Mouse (Mus musculus) forebrain, embryonic 13.5 days (tissue): ENCODE measurements at regions not wholly inside any gene's neighbourhood (a gene's known extent, or its start where the extent isn't known, plus 50 kb on each side); places are given as distances from the start of the nearest gene placed in this dataset.
"Not testable (repeated sequence)": the region's sequence is repeated elsewhere in the genome, so short reads cannot be mapped to it uniquely, and the experiment has no call there.

Source experiments
- ATAC-seq: fragments of 200-750 bp; cut with Nextera tagmentation; 2 replicates; pipeline ENCODE4 v1.8.0; 2017
- H3K27ac ChIP-seq: fragments of 300-500 bp; sonication (generic); 2 replicates; pipeline ENCODE4 v1.5.1; 2015; ENCODE audit warnings: inconsistent platforms, mild to moderate bottlenecking, moderate library complexity
- H3K27me3 ChIP-seq: fragments of 300-500 bp; sonication (generic); 2 replicates; pipeline ENCODE4 v1.6.1; 2015; ENCODE audit warnings: mild to moderate bottlenecking, inconsistent platforms
- H3K36me3 ChIP-seq: fragments of 300-500 bp; sonication (generic); 2 replicates; pipeline ENCODE4 v1.6.1; 2015; ENCODE audit warnings: mild to moderate bottlenecking, inconsistent platforms; ENCODE audit not compliant: poor library complexity, severe bottlenecking
- H3K4me1 ChIP-seq: fragments of 300-500 bp; sonication (generic); 2 replicates; pipeline ENCODE4 v1.6.1; 2015; ENCODE audit warnings: inconsistent platforms
- H3K4me2 ChIP-seq: fragments of 300-500 bp; sonication (generic); 2 replicates; pipeline ENCODE4 v1.6.1; 2015; ENCODE audit warnings: inconsistent platforms, mild to moderate bottlenecking, moderate library complexity
- H3K4me3 ChIP-seq: fragments of 300-500 bp; sonication (generic); 2 replicates; pipeline ENCODE4 v1.5.1; 2015; ENCODE audit warnings: mild to moderate bottlenecking, inconsistent platforms
- H3K9ac ChIP-seq: fragments of 300-500 bp; sonication (generic); 2 replicates; pipeline ENCODE4 v1.6.1; 2015; ENCODE audit warnings: mild to moderate bottlenecking, inconsistent platforms
- H3K9me3 ChIP-seq: fragments of 300-500 bp; sonication (generic); replicated peaks from 2 replicates; pipeline ENCODE4 v1.6.1; 2016; ENCODE audit warnings: inconsistent platforms
- WGBS: fragments of 180-500 bp; shearing (Covaris S2); methylation state at CpG from one replicate; pipeline ENCODE4 v1.1.7; 2015; 5-methylcytosine and 5-hydroxymethylcytosine counted together

DNA sequence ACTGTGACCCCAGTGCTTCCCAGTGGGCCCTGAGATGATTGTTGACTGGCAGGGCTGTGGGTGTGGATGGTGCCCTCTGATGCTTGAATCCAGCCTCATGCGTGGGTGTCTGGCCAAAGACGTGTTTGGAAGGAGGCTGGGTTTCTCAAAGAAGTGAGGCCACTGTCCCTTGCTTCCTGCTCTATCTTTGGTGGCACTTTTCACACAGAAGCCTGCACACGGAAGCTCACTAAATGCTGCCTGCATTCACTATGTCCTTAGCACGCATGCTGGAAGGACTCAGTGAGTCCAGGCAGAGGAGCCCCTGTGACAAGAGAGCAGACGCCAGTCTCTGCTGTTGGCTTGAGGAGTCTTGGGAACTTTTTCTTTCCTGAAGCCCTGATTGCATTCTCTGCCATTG lies 119.6 kb downstream of the Cyld start:
- no peak overlapping the region for H3K9ac ChIP-seq
- ATAC-seq = no peak
- H3K27me3 ChIP-seq = peaks cover 19% of the 10 kb centered on the region
- H3K27ac ChIP-seq = no peak overlapping the region
- no peak overlapping the region for H3K4me3 ChIP-seq
- H3K4me2 ChIP-seq = no peak overlapping the region
- H3K9me3 ChIP-seq = no peaks in the 10 kb centered on the region
- peaks cover 16% of the 10 kb centered on the region for H3K4me1 ChIP-seq
- H3K36me3 ChIP-seq = no peaks in the 10 kb centered on the region
- WGBS = 81% methylated on average over 5 of the region's 5 CpGs

DNA sequence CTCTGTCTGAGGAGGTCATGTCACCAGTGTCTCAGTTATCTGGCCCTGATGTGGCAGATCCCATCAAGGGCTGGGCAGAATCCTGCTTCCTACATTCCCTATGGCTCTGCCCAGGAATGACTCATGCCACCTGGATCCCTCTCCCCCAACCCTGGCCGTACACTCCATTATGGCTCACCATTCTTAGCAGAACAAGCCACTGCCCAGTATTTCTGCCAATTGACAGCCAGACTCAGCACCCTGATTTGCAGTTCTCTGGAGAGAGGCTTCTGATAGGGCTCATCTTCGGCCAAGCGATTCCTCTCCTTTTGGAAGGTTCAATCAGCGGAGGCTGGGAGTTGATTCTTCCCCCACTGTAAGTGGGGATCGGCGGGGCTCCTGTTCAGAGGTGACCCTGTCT lies 117.4 kb downstream of the Cyld start:
- no peak overlapping the region for H3K9ac ChIP-seq
- H3K4me2 ChIP-seq = no peak overlapping the region
- H3K36me3 ChIP-seq = no peaks in the 10 kb centered on the region
- WGBS = 89% methylated on average over 6 of the region's 6 CpGs
- H3K4me3 ChIP-seq = no peak overlapping the region
- H3K27ac ChIP-seq = no peak overlapping the region
- peaks cover 19% of the 10 kb centered on the region for H3K27me3 ChIP-seq
- H3K9me3 ChIP-seq = peaks cover 5% of the 10 kb centered on the region; the same call in 1 of the 2 replicates
- peaks cover 16% of the 10 kb centered on the region for H3K4me1 ChIP-seq
- no peak for ATAC-seq

DNA sequence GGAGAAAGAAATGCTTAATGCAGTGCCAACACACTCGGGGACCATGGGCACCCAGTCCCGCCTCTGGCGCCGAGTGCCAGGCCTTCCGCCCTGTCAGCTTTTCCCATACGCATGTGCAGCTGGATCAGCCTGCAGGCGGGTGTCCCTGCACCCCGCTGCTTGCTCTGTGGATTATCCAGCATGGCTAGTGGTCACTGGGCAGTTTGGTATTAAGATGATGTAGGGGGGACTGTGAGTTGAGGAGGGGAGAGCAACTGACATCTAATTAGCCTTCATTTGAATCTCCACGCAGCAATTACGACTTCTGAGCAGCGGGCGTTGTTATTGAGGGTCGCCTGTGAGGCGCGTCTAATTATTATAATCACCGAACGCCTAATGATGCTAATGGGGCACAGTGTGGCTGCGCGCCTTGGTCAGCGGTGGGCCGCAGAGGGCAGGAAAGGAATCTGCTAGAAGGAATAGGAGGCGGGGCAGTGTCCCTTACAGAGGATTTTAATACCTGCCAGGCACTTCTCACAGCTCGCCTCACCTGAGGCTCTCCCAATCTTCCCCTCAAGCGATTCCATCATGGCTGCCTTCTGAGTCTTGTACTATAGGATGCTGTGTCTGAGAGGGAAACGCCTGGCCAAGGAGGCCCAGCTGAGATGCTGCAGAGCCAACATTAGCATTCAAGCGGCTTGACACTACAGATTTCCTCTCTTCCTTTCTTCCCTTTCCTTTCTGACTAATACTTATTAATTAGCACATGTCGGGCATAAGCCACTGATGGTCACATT lies 116.3 kb downstream of the Cyld start:
- peak overlapping the region; percentile 21 for H3K4me3 ChIP-seq
- ATAC-seq = peak; percentile 67

DNA sequence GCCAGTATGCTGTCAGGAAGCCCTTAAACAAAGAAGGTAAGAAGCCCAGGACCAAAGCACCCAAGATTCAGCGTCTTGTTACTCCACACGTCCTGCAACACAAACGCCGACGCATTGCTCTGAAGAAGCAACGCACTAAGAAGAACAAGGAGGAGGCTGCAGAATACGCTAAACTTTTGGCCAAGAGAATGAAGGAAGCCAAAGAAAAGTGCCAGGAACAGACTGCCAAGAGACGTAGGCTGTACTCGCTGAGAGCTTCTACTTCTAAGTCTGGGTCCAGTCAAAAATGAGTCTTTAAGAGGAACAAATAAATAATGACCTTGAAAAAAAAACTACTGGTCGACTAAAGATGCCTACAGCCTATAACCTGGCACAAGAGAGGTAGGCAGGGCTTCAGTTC lies 110.0 kb downstream of the Cyld start:
- not testable (repeated sequence) for H3K4me2 ChIP-seq, H3K4me3 ChIP-seq, H3K9ac ChIP-seq, H3K27ac ChIP-seq, H3K4me1 ChIP-seq, H3K36me3 ChIP-seq, ATAC-seq, H3K27me3 ChIP-seq
- WGBS = 92% methylated on average over 10 of the region's 10 CpGs
- peaks cover 12% of the 10 kb centered on the region; the same call in 1 of the 2 replicates for H3K9me3 ChIP-seq

More for the DNA sequence above, 116.3 kb downstream of the Cyld start:
- H3K27me3 ChIP-seq = peaks cover 19% of the 10 kb centered on the region
- H3K36me3 ChIP-seq = no peaks in the 10 kb centered on the region
- WGBS = 24% methylated on average over 27 of the region's 27 CpGs
- H3K4me2 ChIP-seq = peak overlapping the region; percentile 55
- H3K9me3 ChIP-seq = peaks cover 6% of the 10 kb centered on the region; the same call in 1 of the 2 replicates
- H3K27ac ChIP-seq = no peak overlapping the region
- H3K9ac ChIP-seq = peak overlapping the region; percentile 35; the same call in 1 of the 2 replicates
- peaks cover 16% of the 10 kb centered on the region for H3K4me1 ChIP-seq
